Mouse (Mus musculus) cortical plate, adult 2 months (tissue): ENCODE data around the gene Leng8.
"Not testable (repeated sequence)": the region's sequence is repeated elsewhere in the genome, so short reads cannot be mapped to it uniquely, and the experiment has no call there.

Experiments
- CTCF ChIP-seq: fragments of 200-500 bp; IDR thresholded peaks from 2 replicates; pipeline ENCODE4 v1.5.1; 2011; ENCODE audit warnings: mild to moderate bottlenecking, control low read depth, low read length; ENCODE audit not compliant: insufficient read depth; ENCODE audit errors: extremely low read depth
- POLR2A ChIP-seq: fragments of 200-500 bp; IDR thresholded peaks from 2 replicates; pipeline ENCODE4 v1.6.1; 2011; ENCODE audit warnings: mild to moderate bottlenecking, low read length, control low read depth; ENCODE audit not compliant: insufficient read depth; ENCODE audit errors: extremely low read depth

DNA sequence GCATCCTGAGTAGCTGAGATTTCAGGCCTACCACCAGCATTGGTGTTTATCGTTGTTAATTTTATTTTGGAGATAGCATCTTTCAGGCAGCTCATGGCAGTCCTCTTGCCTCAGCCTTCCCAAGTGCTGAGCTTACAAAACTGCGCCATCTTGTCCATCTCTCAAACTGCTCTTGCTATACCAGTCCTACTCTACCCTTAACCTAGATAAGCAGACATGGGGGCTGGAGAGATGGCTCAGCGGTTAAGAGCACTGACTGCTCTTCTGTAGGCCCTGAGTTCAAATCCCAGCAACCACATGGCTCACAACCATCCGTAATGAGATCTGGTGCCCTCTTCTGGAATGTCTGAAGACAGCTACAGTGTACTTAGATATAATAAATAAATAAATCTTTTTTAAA lies 24.8 kb downstream of the Leng8 start:
- TF ChIP-seq CTCF, POLR2A: not testable (repeated sequence)
